Mouse (Mus musculus) C2C12 (cell line): ENCODE results near the gene Slc38a1.

Source experiments
- CTCF ChIP-seq: IDR thresholded peaks from one replicate; pipeline ENCODE4 v1.5.1; 2011; ENCODE audit not compliant: control insufficient read depth, insufficient read depth, insufficient read length
- MAX ChIP-seq: IDR thresholded peaks from one replicate; pipeline ENCODE4 v1.6.1; 2011; ENCODE audit warnings: mild to moderate bottlenecking, control low read depth
- USF1 ChIP-seq: IDR thresholded peaks from one replicate; pipeline ENCODE4 v1.6.1; 2011; ENCODE audit warnings: low read depth, mild to moderate bottlenecking, control low read depth, moderate library complexity

DNA sequence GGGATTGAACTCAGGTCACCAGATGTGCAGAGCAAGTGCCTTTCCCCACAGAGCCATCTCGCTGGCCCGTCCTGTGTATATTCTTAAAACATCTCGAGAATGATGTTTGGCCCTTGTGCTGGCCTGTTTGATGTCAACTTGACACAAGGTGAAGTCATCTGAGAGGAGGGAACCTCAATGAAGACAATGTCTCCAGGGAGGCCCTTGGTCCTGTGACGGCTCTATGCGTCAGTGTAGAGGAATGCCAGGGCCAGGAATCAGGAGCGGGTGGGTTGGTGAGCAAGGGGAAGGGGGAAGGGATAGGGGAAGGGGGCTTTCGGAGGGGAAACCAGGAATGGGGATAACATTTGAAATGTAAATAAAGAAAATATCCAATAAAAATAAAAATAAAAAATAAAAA lies 25.2 kb downstream of the Slc38a1 start:
- TF ChIP-seq MAX (no peak), CTCF (no peak), USF1 (no peak)
